In genomic region chr11:77956428-77956827, GRCm38 (mm10) we compare ENCODE assay signal across 23 mouse cellular contexts. TPM values are rescaled to one million over a fixed set of nuclear protein-coding genes. Genes with fewer than 3 reads are reported as not detected.
DNase-seq lines count a peak whose midpoint lies in the region; ATAC-seq lines count a peak whose summit lies in the region.
"Had no signal": no experiment of that assay in that cellular context is flagged by ENCODE, and none has a peak within 500 bp of the region (broad histone marks: within the 10 kb centered on the region; RNA-seq: fewer than 3 reads in every experiment).

No protein-coding gene starts in this region.

- no peaks in the 10 kb centered on the region for H3K9me3 ChIP-seq in embryonic facial prominence, embryonic 13.5 days
- H3K9me3 ChIP-seq in embryonic facial prominence, embryonic 10.5 days = no peaks in the 10 kb centered on the region
- H3K9me3 ChIP-seq in hindbrain, embryonic 15.5 days = no peaks in the 10 kb centered on the region
- H3K9me3 ChIP-seq in hindbrain, embryonic 14.5 days (ENCODE audit: control insufficient read depth, low read length) = no peaks in the 10 kb centered on the region
- no peaks in the 10 kb centered on the region for H3K9me3 ChIP-seq in forebrain, embryonic 12.5 days
- H3K9me3 ChIP-seq in forebrain, embryonic 15.5 days = no peaks in the 10 kb centered on the region
- no peaks in the 10 kb centered on the region for H3K9me3 ChIP-seq in midbrain, embryonic 13.5 days
- H3K9me3 ChIP-seq: embryonic facial prominence, embryonic 12.5 days; heart, embryonic 13.5 days; hindbrain, embryonic 12.5 days had no signal

- H3K36me3 ChIP-seq in embryonic facial prominence, embryonic 13.5 days = no peaks in the 10 kb centered on the region
- H3K36me3 ChIP-seq in embryonic facial prominence, embryonic 10.5 days (replicated peaks) = no peaks in the 10 kb centered on the region
- H3K36me3 ChIP-seq in hindbrain, embryonic 15.5 days = peaks cover 11% of the 10 kb centered on the region
- peaks cover 10% of the 10 kb centered on the region for H3K36me3 ChIP-seq in hindbrain, embryonic 14.5 days (replicated peaks; ENCODE audit: control insufficient read depth, insufficient read depth)
- peaks cover 10% of the 10 kb centered on the region; the same call in 1 of the 2 replicates for H3K36me3 ChIP-seq in forebrain, embryonic 12.5 days (replicated peaks)
- peaks cover 20% of the 10 kb centered on the region for H3K36me3 ChIP-seq in forebrain, embryonic 15.5 days
- H3K36me3 ChIP-seq in midbrain, embryonic 13.5 days = peaks cover 16% of the 10 kb centered on the region
- H3K36me3 ChIP-seq: embryonic facial prominence, embryonic 12.5 days; heart, embryonic 13.5 days had no signal

- no peak overlapping the region for H3K4me3 ChIP-seq in embryonic facial prominence, embryonic 13.5 days
- no peak overlapping the region for H3K4me3 ChIP-seq in embryonic facial prominence, embryonic 10.5 days
- no peak overlapping the region for H3K4me3 ChIP-seq in hindbrain, embryonic 15.5 days
- no peak overlapping the region for H3K4me3 ChIP-seq in hindbrain, embryonic 14.5 days (replicated peaks; ENCODE audit: low read length)
- no peak overlapping the region for H3K4me3 ChIP-seq in forebrain, embryonic 12.5 days (replicated peaks)
- H3K4me3 ChIP-seq in forebrain, embryonic 15.5 days = no peak overlapping the region
- H3K4me3 ChIP-seq in midbrain, embryonic 13.5 days (replicated peaks) = no peak overlapping the region
- H3K4me3 ChIP-seq: embryonic facial prominence, embryonic 12.5 days; heart, embryonic 13.5 days; hindbrain, embryonic 12.5 days had no signal

- ATAC-seq in embryonic facial prominence, embryonic 13.5 days (ENCODE audit: insufficient number of reproducible peaks, insufficient read depth, low FRiP score, low TSS enrichment, low read depth) = no peak
- ATAC-seq in hindbrain, embryonic 15.5 days (ENCODE audit: low FRiP score, low read depth) = no peak
- no peak for ATAC-seq in hindbrain, embryonic 14.5 days (ENCODE audit: low FRiP score)
- peak; percentile 56; the same call in 1 of the 2 replicates for ATAC-seq in forebrain, embryonic 12.5 days (ENCODE audit: low FRiP score)
- peak; percentile 36 for ATAC-seq in forebrain, embryonic 15.5 days (replicated peaks)
- ATAC-seq in midbrain, embryonic 13.5 days = no peak
- ATAC-seq in erythroblast, adult 5-6 weeks (replicated peaks; ENCODE audit: low FRiP score, poor library complexity, severe bottlenecking) = no peak
- ATAC-seq: activated CD4-positive, CD25-positive, alpha-beta regulatory T cell, adult 4 months; intestine, postnatal 0 days had no signal

- H3K4me2 ChIP-seq in embryonic facial prominence, embryonic 13.5 days = no peak overlapping the region
- no peak overlapping the region for H3K4me2 ChIP-seq in hindbrain, embryonic 15.5 days
- H3K4me2 ChIP-seq in hindbrain, embryonic 14.5 days (replicated peaks) = no peak overlapping the region
- no peak overlapping the region for H3K4me2 ChIP-seq in forebrain, embryonic 12.5 days
- no peak overlapping the region for H3K4me2 ChIP-seq in forebrain, embryonic 15.5 days (replicated peaks)
- no peak overlapping the region for H3K4me2 ChIP-seq in midbrain, embryonic 13.5 days (replicated peaks)
- H3K4me2 ChIP-seq: embryonic facial prominence, embryonic 12.5 days; heart, embryonic 13.5 days; hindbrain, embryonic 12.5 days had no signal

- no peaks in the 10 kb centered on the region; the same call in 1 of the 2 replicates for H3K4me1 ChIP-seq in embryonic facial prominence, embryonic 13.5 days
- peaks cover 21% of the 10 kb centered on the region for H3K4me1 ChIP-seq in embryonic facial prominence, embryonic 10.5 days
- H3K4me1 ChIP-seq in hindbrain, embryonic 15.5 days (replicated peaks) = peaks cover 51% of the 10 kb centered on the region
- H3K4me1 ChIP-seq in hindbrain, embryonic 14.5 days (replicated peaks; ENCODE audit: control insufficient read depth, insufficient read depth, low read length) = peaks cover 23% of the 10 kb centered on the region; the same call in 1 of the 2 replicates
- peaks cover 36% of the 10 kb centered on the region for H3K4me1 ChIP-seq in forebrain, embryonic 12.5 days
- H3K4me1 ChIP-seq in forebrain, embryonic 15.5 days = peaks cover 71% of the 10 kb centered on the region
- peaks cover 43% of the 10 kb centered on the region for H3K4me1 ChIP-seq in midbrain, embryonic 13.5 days (replicated peaks)
- H3K4me1 ChIP-seq: embryonic facial prominence, embryonic 12.5 days had no signal

- 53% methylated on average over 3 of the region's 3 CpGs for WGBS in embryonic facial prominence, embryonic 13.5 days
- 69% methylated on average over 3 of the region's 3 CpGs for WGBS in embryonic facial prominence, embryonic 10.5 days
- 59% methylated on average over 3 of the region's 3 CpGs for WGBS in hindbrain, embryonic 15.5 days
- 39% methylated on average over 3 of the region's 3 CpGs for WGBS in hindbrain, embryonic 14.5 days
- WGBS in forebrain, embryonic 12.5 days = 34% methylated on average over 3 of the region's 3 CpGs
- WGBS in forebrain, embryonic 15.5 days = 14% methylated on average over 3 of the region's 3 CpGs
- 70% methylated on average over 3 of the region's 3 CpGs for WGBS in midbrain, embryonic 13.5 days

- 0 out of 2 replicates have a peak overlapping the region, but pooled peaks have one; percentile 11 for H3K9ac ChIP-seq in embryonic facial prominence, embryonic 13.5 days
- H3K9ac ChIP-seq in hindbrain, embryonic 15.5 days = no peak overlapping the region
- no peak overlapping the region for H3K9ac ChIP-seq in hindbrain, embryonic 14.5 days
- no peak overlapping the region for H3K9ac ChIP-seq in forebrain, embryonic 12.5 days
- H3K9ac ChIP-seq in forebrain, embryonic 15.5 days (replicated peaks) = peak overlapping the region; percentile 6; the same call in 1 of the 2 replicates
- H3K9ac ChIP-seq in midbrain, embryonic 13.5 days (replicated peaks) = no peak overlapping the region
- H3K9ac ChIP-seq: embryonic facial prominence, embryonic 12.5 days; heart, embryonic 13.5 days; hindbrain, embryonic 12.5 days had no signal

- no peak overlapping the region for H3K27ac ChIP-seq in embryonic facial prominence, embryonic 13.5 days
- no peak overlapping the region for H3K27ac ChIP-seq in embryonic facial prominence, embryonic 10.5 days (replicated peaks)
- H3K27ac ChIP-seq in hindbrain, embryonic 15.5 days (replicated peaks) = 0 out of 2 replicates have a peak overlapping the region, but pooled peaks have one; percentile 23
- H3K27ac ChIP-seq in hindbrain, embryonic 14.5 days = no peak overlapping the region
- H3K27ac ChIP-seq in forebrain, embryonic 12.5 days = peak overlapping the region; percentile 54; the same call in 1 of the 2 replicates
- peak overlapping the region; percentile 65 for H3K27ac ChIP-seq in forebrain, embryonic 15.5 days (replicated peaks)
- H3K27ac ChIP-seq in midbrain, embryonic 13.5 days = no peak overlapping the region
- H3K27ac ChIP-seq: embryonic facial prominence, embryonic 12.5 days; heart, embryonic 13.5 days; hindbrain, embryonic 12.5 days had no signal

- DNase-seq in embryonic facial prominence, embryonic 10.5 days (ENCODE audit: low spot score) = no peak
- DNase-seq in hindbrain, embryonic 14.5 days (ENCODE audit: low spot score) = no peak
- DNase-seq: adrenal gland, adult 8-10 months; adrenal gland, postnatal 25 days; cerebellum, adult 18-20 months; cerebellum, adult 9-10 months; cerebellum, postnatal 14 days; gastrocnemius, postnatal 25 days; heart, adult 18-20 months; heart, postnatal 14 days; heart, postnatal 4 days; kidney, adult 2 months had no signal

- peaks cover 31% of the 10 kb centered on the region for H3K27me3 ChIP-seq in embryonic facial prominence, embryonic 13.5 days
- H3K27me3 ChIP-seq in embryonic facial prominence, embryonic 10.5 days (replicated peaks; ENCODE audit: low read depth, poor library complexity, severe bottlenecking) = peaks cover 92% of the 10 kb centered on the region
- H3K27me3 ChIP-seq in hindbrain, embryonic 15.5 days = peaks cover 8% of the 10 kb centered on the region; the same call in 1 of the 2 replicates
- 0 out of 2 replicates have a peak, but pooled peaks cover 9% of the 10 kb centered on the region for H3K27me3 ChIP-seq in hindbrain, embryonic 14.5 days (ENCODE audit: control insufficient read depth, insufficient read depth, low read length)
- H3K27me3 ChIP-seq in forebrain, embryonic 12.5 days = peaks cover 81% of the 10 kb centered on the region
- H3K27me3 ChIP-seq in forebrain, embryonic 15.5 days = no peaks in the 10 kb centered on the region
- peaks cover 74% of the 10 kb centered on the region for H3K27me3 ChIP-seq in midbrain, embryonic 13.5 days

RNA-seq across cellular contexts. Expression of gene Sez6, which starts 25.8 kb away (rescaled TPM):
- polyA plus RNA-seq in embryonic facial prominence, embryonic 13.5 days (2015; fragmentation: Nextera tagmentation; extraction: Ambion mirVana) = 1.5 and 2.6 TPM in 2 replicates
- polyA plus RNA-seq in embryonic facial prominence, embryonic 10.5 days (2016; fragmentation: Nextera tagmentation; extraction: Ambion mirVana) = 2.3 and 2.5 TPM in 2 replicates
- 123 and 151 TPM in 2 replicates for polyA plus RNA-seq in hindbrain, embryonic 15.5 days (2015; fragmentation: Nextera tagmentation; extraction: Ambion mirVana)
- polyA plus RNA-seq in hindbrain, embryonic 14.5 days (2014; fragmentation: Nextera tagmentation; extraction: Ambion mirVana) = 110 TPM in 2 replicates
- polyA plus RNA-seq in forebrain, embryonic 12.5 days (2016; fragmentation: Nextera tagmentation; extraction: Ambion mirVana) = 54.0 and 62.2 TPM in 2 replicates
- 243 and 249 TPM in 2 replicates for polyA plus RNA-seq in forebrain, embryonic 15.5 days (2015; fragmentation: Nextera tagmentation; extraction: Ambion mirVana)
- 118 TPM in 2 replicates for polyA plus RNA-seq in midbrain, embryonic 13.5 days (2015; fragmentation: Nextera tagmentation; extraction: Ambion mirVana)
- total RNA-seq in erythroblast, adult 5-6 weeks (2015; ENCODE audit: low replicate concordance) = not detected in 2 replicates
- total RNA-seq in erythroblast, adult 5-6 weeks (2017; ENCODE audit: low replicate concordance) = not detected in 2 replicates

RNA-seq across cellular contexts. Expression of gene Phf12, which starts 26.1 kb away (rescaled TPM):
- polyA plus RNA-seq in embryonic facial prominence, embryonic 13.5 days (2015; fragmentation: Nextera tagmentation; extraction: Ambion mirVana) = 19.8 and 22.7 TPM in 2 replicates
- 20.5 and 21.6 TPM in 2 replicates for polyA plus RNA-seq in embryonic facial prominence, embryonic 10.5 days (2016; fragmentation: Nextera tagmentation; extraction: Ambion mirVana)
- 15.1 and 19.0 TPM in 2 replicates for polyA plus RNA-seq in hindbrain, embryonic 15.5 days (2015; fragmentation: Nextera tagmentation; extraction: Ambion mirVana)
- polyA plus RNA-seq in hindbrain, embryonic 14.5 days (2014; fragmentation: Nextera tagmentation; extraction: Ambion mirVana) = 14.2 and 15.4 TPM in 2 replicates
- polyA plus RNA-seq in forebrain, embryonic 12.5 days (2016; fragmentation: Nextera tagmentation; extraction: Ambion mirVana) = 29.1 and 29.6 TPM in 2 replicates
- 22.5 and 26.0 TPM in 2 replicates for polyA plus RNA-seq in forebrain, embryonic 15.5 days (2015; fragmentation: Nextera tagmentation; extraction: Ambion mirVana)
- polyA plus RNA-seq in midbrain, embryonic 13.5 days (2015; fragmentation: Nextera tagmentation; extraction: Ambion mirVana) = 22.7 and 22.8 TPM in 2 replicates
- 19.9 and 24.2 TPM in 2 replicates for total RNA-seq in erythroblast, adult 5-6 weeks (2015; ENCODE audit: low replicate concordance)
- 9.8 and 11.5 TPM in 2 replicates for total RNA-seq in erythroblast, adult 5-6 weeks (2017; ENCODE audit: low replicate concordance)

Comparison
In these comparisons a context has a peak if more than half of its experiments do, and no peak if none do; other contexts are left out.
1. H3K27ac ChIP-seq: peak in hindbrain, embryonic 15.5 days (single experiment), forebrain, embryonic 12.5 days (single experiment) and forebrain, embryonic 15.5 days (single experiment); none in embryonic facial prominence, embryonic 13.5 days (single experiment), embryonic facial prominence, embryonic 10.5 days (single experiment), hindbrain, embryonic 14.5 days (single experiment) and midbrain, embryonic 13.5 days (single experiment).
2. H3K9ac ChIP-seq: peak in embryonic facial prominence, embryonic 13.5 days (single experiment) and forebrain, embryonic 15.5 days (single experiment); none in hindbrain, embryonic 15.5 days (single experiment), hindbrain, embryonic 14.5 days (single experiment), forebrain, embryonic 12.5 days (single experiment) and midbrain, embryonic 13.5 days (single experiment).
3. ATAC-seq: peak in forebrain, embryonic 12.5 days (single experiment) and forebrain, embryonic 15.5 days (single experiment); none in embryonic facial prominence, embryonic 13.5 days (single experiment), hindbrain, embryonic 15.5 days (single experiment), hindbrain, embryonic 14.5 days (single experiment), midbrain, embryonic 13.5 days (single experiment) and erythroblast, adult 5-6 weeks (single experiment).
4. RNA of gene Sez6, which starts 25.8 kb away (polyA plus RNA-seq): 243 to 249 TPM in forebrain, embryonic 15.5 days, 123 to 151 TPM in hindbrain, embryonic 15.5 days, 118 TPM in midbrain, embryonic 13.5 days, 110 TPM in hindbrain, embryonic 14.5 days and 54.0 to 62.2 TPM in forebrain, embryonic 12.5 days; 1.5 to 2.6 TPM in embryonic facial prominence, embryonic 13.5 days and 2.3 to 2.5 TPM in embryonic facial prominence, embryonic 10.5 days; every median in the first group is over 10 times any median in the second.